Mouse (Mus musculus) liver, adult (tissue): Measurements from ENCODE around the gene Hbq1b.

Experiments
- GATA4 ChIP-seq: IDR thresholded peaks from 2 replicates; pipeline ENCODE4 v1.6.1; 2014; ENCODE audit warnings: mild to moderate bottlenecking, low read length; ENCODE audit not compliant: insufficient replicate concordance

The Hbq1b gene

DNA sequence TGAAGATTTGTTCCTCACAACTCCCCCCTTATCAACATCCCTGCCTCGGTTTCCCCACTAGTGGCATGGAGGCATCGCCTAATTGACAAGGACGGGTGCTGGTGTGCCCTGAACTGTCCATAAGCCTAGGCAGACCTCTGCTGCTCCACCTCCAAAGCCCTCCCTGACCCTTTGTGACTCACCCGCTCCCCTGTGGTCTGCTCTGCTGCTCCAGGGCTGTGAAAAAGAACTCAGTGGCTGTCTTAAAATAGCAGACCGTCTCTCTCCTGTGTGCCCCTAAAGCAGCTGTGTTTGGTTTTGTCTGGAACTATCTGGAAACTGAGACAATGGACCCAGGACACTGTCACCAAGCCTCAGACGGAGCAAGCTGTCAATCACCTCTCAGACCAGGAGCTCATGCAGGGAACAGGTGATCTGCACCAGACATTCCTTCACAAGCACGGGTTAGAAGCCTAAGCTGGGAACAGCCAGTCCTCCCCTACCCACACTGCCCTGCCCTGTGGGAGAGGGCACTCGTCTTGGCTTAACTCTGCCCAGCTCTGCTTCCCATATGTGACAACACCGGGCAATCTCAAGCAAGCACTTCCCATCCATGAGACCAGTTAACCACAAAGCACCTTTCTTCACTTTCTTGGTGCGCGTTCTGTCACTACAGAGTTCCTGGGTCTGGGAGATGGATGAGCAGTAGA is 33.9 kb downstream of the Hbq1b start:
- TF ChIP-seq GATA4, result no peak

DNA sequence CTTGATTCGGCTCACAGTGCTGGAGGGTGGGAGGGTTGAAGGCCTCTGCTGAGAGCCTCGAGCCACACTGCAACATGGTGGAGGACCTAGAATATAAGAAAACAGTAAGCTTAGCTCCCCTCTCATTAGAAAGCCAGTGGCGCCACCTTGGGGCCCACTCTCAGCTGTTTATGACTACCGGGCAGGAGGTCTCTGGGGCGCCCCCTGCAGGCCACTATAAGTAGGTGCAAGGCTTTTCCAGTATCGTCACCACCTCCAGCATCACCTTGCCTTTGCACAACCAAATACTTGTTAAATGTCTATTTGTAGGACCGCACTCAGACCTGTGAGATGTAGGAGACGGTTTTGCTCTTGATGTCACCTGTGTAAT is 34.4 kb downstream of the Hbq1b start:
- no peak for TF ChIP-seq GATA4

DNA sequence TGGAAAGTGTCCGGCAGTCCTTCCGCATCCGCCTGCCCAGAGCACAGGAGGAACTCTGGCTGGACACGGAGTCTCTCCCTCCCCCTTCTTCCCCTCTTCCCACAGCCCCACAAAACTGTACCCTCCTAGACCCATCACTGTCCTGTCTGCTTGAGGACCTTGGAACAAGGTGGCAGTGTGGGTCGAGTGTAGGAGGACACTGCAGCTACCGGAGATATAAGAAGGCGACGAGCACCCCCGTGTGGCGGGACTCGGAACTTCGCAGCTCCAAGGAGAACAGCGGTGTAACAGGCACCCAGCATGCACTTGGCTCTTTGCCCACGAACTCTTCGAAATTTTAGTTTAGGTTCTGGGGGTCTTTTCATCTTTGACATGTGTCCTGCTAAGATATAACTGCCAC is 37.8 kb downstream of the Hbq1b start:
- no peak for TF ChIP-seq GATA4

DNA sequence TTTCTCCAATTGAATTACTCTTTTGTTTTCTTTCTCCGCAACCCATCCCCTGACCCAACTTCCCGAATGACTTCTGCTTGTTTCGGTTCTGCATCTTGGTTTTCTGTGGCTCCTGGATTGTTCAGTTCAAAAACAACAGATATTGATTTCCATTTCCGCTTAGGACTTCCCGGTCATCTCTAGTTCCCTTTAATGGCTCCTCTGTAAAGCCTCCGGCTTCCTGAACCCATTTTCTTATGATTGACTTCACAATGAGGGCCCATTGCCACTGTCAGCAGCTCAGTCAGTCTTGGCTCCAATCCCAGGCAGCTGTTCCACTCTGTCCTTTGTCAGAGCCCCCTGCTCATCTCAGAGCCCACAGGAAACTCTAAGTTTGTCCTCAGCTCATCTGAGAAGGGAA is 44.3 kb downstream of the Hbq1b start:
- no peak for TF ChIP-seq GATA4

DNA sequence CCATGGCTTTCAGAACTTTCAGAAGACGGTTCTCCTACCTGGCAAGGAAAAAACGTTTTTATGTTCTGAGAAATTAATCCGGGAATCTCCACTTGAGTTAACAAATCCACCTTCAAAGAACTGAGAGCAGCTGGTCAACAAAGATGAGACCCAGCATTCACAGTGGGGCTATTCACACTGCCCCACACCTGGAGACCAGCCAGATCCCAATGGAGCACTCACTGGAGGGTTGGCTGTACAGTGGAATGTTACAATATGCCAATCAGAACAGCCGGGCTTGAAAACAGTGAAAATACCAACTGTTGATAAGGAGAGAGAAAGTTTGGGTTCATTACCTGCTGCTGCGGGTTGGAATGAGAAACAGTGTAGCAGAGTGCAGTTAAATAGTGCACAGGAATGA is 45.1 kb downstream of the Hbq1b start:
- TF ChIP-seq GATA4, result no peak

DNA sequence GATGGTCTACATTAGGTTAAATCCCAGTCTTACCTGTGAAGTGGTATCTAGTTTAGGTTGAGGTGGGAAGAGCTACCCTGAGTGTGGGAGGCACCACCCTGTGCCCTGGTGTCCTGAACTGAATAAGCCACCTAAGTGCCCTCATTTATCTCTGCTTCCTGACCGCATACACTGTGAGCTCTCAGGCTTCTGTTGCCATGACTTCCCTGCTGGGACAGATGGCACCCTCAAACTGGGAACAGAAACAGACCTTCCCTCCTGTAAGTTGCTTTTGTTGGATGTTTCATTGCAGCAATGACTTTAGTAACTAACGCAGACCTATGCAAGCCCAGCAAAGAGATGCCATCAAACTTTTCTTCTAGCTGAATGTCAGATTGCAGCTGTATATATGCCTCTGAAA is 46.5 kb downstream of the Hbq1b start:
- no peak for TF ChIP-seq GATA4

DNA sequence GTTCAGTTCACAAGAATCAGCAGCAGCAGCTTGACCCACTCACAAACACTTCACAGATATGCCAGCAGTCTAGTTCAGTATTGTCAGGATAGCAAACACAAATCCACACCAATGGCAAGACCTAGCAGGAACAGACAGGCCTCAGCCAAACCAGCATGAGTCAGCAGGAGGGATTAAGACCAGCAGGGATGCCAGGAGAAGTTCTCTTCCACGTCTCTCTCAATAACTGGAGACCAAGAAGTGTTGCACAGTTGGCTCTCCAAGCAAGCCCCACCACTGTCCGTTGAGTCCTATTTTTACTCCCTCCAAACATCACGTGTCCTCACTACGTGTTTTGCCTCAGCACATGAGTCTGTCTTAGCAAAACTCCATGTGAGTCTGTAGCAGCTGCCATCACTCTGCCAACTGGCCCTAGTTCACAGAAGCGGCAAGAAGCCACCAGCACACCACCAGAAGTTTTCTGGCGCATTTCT is 49.7 kb downstream of the Hbq1b start:
- no peak for TF ChIP-seq GATA4
